Mouse (Mus musculus) kidney, postnatal 10 days (tissue): Measurements from ENCODE around the gene Grem1.

Experiments used
- DNase-seq: peaks from one replicate; pipeline ENCODE4 v3.0.0; 2021; ENCODE audit warnings: mixed read lengths

Gene Grem1

GRCm38 (mm10) chr2:113756924-113757524, 1.4 kb downstream of the Grem1 start:
- DNase-seq, result no peak

DNA sequence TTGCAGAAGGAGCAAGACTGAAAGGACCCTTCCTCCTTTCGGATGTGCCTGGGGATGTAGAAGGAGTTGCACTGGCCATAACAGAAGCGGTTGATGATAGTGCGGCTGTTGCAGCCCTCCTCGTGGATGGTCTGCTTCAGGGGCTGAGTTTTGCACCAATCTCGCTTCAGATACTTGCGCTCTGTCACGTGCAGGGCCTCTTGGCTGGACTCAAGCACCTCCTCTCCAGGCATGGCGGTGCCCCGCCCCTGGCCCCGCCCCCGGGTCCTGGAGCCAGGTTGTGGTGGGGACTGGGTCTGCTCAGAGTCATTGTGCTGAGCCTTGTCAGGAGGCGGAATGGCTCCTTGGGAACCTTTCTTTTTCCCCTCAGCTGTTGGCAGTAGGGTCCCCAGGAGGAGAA, 8.7 kb downstream of the Grem1 start:
- DNase-seq, result no peak

DNA sequence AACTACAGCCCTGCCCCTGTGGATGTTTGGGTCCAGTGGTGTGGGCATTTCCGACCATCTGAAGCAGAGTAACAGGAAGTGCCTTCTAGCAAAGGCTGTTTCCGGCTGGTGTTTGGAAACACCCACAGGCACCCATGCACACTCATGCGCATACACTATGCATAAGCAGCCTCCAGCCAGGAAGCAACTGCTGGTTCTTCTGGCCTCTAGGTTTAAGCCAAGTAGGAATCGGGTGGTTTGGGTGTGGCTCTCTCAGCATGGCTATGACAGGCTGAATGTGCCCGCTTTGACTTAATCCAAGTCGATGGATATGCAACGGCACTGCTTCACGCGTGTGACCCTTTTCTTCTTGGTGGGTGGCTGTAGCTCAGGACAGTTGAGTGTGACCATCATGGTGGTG, 9.1 kb downstream of the Grem1 start:
- no peak for DNase-seq

- no peak for DNase-seq
These were observed 29.9 kb downstream of the Grem1 start for GRCm38 (mm10) chr2:113728581-113728980.

- DNase-seq, result no peak
These were observed 43.6 kb downstream of the Grem1 start for GRCm38 (mm10) chr2:113714801-113715200.

- DNase-seq, result no peak
These were observed 45.0 kb downstream of the Grem1 start for GRCm38 (mm10) chr2:113713406-113713805.

DNA sequence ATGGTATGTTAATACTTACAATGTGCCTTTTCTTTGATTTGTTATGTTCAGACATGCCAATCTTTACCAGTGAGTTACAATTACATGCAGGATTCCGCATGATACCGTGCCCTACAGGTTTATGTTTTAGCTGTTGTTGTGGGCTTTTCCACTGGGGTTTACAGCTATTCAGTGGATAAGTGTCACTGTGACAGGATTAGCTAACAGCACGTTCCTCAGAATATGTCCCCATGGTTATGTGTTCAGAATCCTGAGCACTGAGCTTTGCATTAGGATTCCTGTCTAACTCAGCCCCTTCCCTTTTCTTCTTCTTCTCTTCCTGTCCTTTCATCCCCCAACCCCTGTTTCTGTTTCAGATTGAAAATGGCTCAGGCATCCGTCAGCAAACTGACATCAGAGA, 50.9 kb downstream of the Grem1 start:
- no peak for DNase-seq

- DNase-seq, result no peak
These were observed 56.9 kb downstream of the Grem1 start for GRCm38 (mm10) chr2:113701507-113701906.

- no peak for DNase-seq
These were observed 61.8 kb downstream of the Grem1 start for GRCm38 (mm10) chr2:113696647-113697046.

DNA sequence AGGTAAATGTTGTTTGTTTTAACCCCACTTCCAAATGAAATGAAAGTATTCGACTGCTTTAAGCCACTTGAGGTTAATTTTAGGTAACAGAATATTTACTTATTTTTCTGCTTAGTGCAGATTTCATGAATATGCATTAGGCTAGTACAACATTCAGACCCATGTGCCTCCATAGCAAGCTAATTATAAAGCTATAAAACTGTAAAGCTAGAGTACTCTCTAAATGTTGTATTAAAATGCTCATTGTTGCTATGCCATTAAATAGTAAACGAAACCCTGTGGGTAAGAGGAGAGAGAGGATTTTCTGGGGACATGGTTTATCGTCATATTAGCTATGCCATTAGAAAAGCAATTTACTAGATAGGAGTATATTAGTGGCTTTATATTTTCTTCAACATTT, 62.2 kb downstream of the Grem1 start:
- DNase-seq, result no peak
